Mouse (Mus musculus) heart, adult 11 months (tissue): ENCODE measurements at regions not wholly inside any gene's neighbourhood (a gene's known extent, or its start where the extent isn't known, plus 50 kb on each side); places are given as distances from the start of the nearest gene placed in this dataset.

ENCODE experiments used
- DNase-seq: peaks from one replicate; pipeline ENCODE4 v3.0.0; 2022

DNA sequence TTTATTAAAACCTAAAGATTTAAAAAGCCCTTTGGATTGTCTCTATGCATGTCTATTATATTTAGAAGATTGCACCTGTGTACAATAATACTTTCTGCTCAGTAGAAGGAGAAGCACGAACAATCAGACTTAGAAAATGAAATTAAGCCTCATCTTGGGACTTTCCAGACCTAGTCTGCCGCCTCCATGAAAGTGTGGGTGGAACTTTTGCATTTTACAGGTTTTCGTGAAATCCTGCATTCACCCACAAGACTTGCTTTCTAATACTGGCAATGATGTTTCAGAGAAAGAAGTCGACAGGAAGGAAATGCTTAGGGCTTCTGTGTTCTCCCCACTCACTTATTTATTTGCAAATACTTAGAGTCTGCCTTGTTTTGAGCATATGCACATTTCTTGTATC lies 58.3 kb upstream of the Zfp770 start:
- DNase-seq = no peak
